Mouse (Mus musculus): ENCODE data around the gene Tmem108. TPM values are rescaled to one million over a fixed set of nuclear protein-coding genes. Genes with fewer than 3 reads are reported as not detected.

Gene Tmem108
- polyA plus RNA-seq, 1 experiment from 2014 or later, result 3.3 TPM

DNA sequence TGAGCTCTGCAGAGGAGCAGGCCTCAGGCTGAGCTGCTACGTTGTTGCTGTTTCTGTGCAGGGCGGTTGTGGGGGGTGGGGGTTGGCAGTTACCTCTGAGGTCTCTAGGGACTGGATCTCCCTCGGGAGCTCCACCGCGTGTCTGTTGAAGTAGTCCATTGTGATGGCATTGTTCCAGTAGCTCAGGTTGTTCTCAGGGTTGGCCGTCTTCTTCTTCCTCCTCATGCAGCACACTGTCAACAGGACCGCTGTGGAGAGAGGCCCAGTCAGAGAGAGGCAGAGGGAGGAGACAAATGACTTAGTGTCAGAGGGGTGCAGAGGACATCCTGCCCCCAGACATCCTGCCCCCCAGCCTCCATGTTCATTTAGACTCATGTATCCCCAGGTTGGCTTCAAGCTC lies 272.5 kb downstream of the Tmem108 start:
- WGBS, result 57% methylated on average over 7 of the region's 7 CpGs
- no peak overlapping the region for H3K9ac ChIP-seq (ENCODE audit: low read depth, low read length)
- H3K4me2 ChIP-seq (replicated peaks; ENCODE audit: low read depth), result no peak overlapping the region

DNA sequence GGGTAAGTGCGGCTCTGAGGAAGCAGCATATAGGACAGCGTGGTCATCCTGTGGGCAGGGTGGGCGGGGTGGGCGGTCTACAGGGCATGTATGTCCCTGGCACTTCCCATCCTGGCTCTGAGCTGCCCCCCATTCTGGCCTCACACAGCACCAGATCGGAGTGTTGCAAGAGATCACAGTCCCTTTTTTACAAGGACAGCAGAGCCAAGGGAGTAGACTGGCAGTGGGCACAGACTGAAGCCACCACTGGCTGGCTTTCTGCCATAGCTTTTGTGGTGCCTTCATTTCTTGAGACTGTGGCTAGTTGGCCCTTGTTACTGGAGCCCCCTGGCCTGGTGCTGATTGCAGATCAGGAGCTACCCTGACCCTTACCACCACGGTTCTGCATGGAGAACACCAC lies 275.4 kb downstream of the Tmem108 start:
- no peak overlapping the region for H3K4me3 ChIP-seq (ENCODE audit: low read depth, low read length)
- no peak overlapping the region for H3K4me2 ChIP-seq (replicated peaks; ENCODE audit: low read depth)
- no peak overlapping the region for H3K27ac ChIP-seq (ENCODE audit: low read depth, low read length)
- TF ChIP-seq CTCF (IDR thresholded peaks at IDR 0.05; ENCODE audit: low read depth), result no peak
- ATAC-seq, result 0 out of 2 replicates have a peak, but pooled peaks have one; percentile 29
- H3K9ac ChIP-seq (ENCODE audit: low read depth, low read length), result no peak overlapping the region
- H3K27me3 ChIP-seq (replicated peaks; ENCODE audit: control insufficient read depth, insufficient read depth, low read length), result no peaks in the 10 kb centered on the region
- H3K9me3 ChIP-seq (ENCODE audit: control insufficient read depth), result no peaks in the 10 kb centered on the region
- H3K4me1 ChIP-seq (replicated peaks; ENCODE audit: control insufficient read depth, insufficient read depth, low read length), result no peaks in the 10 kb centered on the region
- whole genome bisulfite sequencing, result 74% methylated on average over 6 of the region's 6 CpGs
- no peaks in the 10 kb centered on the region for H3K36me3 ChIP-seq (ENCODE audit: control insufficient read depth, insufficient read depth)

More for the DNA sequence above, 272.5 kb downstream of the Tmem108 start:
- no peak for ATAC-seq
- no peak overlapping the region for H3K4me3 ChIP-seq (ENCODE audit: low read depth, low read length)
- H3K36me3 ChIP-seq (ENCODE audit: control insufficient read depth, insufficient read depth), result no peaks in the 10 kb centered on the region
- H3K27me3 ChIP-seq (replicated peaks; ENCODE audit: control insufficient read depth, insufficient read depth, low read length), result no peaks in the 10 kb centered on the region
- TF ChIP-seq CTCF (IDR thresholded peaks at IDR 0.05; ENCODE audit: low read depth), result no peak
- H3K4me1 ChIP-seq (replicated peaks; ENCODE audit: control insufficient read depth, insufficient read depth, low read length), result no peaks in the 10 kb centered on the region
- H3K9me3 ChIP-seq (ENCODE audit: control insufficient read depth), result no peaks in the 10 kb centered on the region
- H3K27ac ChIP-seq (ENCODE audit: low read depth, low read length), result no peak overlapping the region

DNA sequence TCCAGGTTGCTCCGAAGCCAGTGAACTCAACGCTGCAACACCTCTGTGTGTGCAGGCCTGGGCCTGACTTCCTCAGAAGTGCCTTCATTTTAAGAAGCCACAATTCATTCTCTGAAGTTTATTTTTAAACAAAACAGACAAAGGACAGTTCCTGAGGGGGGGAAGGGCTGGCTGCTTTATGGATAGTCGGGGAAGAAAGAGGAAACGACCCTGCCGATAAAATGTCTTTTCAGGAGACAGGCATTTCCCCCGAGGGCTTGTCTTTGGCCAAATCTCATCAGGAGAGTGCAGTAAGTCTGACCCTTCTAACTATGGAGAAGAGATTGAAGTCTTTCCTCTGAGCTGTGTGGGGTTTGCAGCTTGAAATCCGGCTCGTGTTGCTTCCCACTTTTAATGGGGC lies 276.0 kb downstream of the Tmem108 start:
- Histone ChIP-seq H3K4me2 (replicated peaks; ENCODE audit: low read depth) (no peak overlapping the region), H3K27ac (ENCODE audit: low read depth, low read length) (no peak overlapping the region)
- 34% methylated on average over 8 of the region's 8 CpGs for WGBS

DNA sequence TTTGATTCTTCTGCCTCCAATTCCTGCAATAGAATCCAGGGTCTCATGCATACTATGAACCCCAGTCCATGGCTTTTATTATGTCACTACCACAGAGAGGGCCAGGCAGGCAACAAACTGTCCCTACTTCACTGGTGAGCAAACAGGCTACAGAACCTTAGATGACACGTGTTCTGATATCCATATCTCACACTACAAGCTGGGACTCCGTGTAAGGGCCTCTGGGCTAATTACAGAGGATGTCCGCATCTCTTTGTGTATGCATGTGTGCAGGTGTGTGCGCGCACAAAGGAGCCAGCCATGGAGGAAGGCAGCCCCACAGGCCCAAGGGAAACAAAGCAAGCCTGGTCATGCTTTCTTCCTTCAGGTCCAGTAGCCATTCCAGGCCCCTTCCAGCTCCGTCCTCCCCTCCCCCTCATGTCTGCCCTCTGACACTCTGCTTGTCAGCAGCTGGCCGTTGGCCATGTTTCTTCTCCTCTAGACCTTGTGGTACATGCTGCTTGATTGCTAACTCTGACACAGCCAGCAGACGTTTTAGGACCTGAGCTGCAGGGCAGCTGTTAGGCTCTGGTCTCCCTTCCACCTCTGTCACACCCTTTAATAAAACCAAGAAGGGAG lies 280.9 kb downstream of the Tmem108 start:
- WGBS, result 51% methylated on average over 8 of the region's 8 CpGs

More for the DNA sequence above, 276.0 kb downstream of the Tmem108 start:
- no peak for TF ChIP-seq CTCF (IDR thresholded peaks at IDR 0.05; ENCODE audit: low read depth)
- no peak for ATAC-seq
- no peaks in the 10 kb centered on the region for H3K9me3 ChIP-seq (ENCODE audit: control insufficient read depth)
- no peaks in the 10 kb centered on the region for H3K36me3 ChIP-seq (ENCODE audit: control insufficient read depth, insufficient read depth)
- no peaks in the 10 kb centered on the region for H3K4me1 ChIP-seq (replicated peaks; ENCODE audit: control insufficient read depth, insufficient read depth, low read length)
- no peak overlapping the region for H3K4me3 ChIP-seq (ENCODE audit: low read depth, low read length)
- H3K9ac ChIP-seq (ENCODE audit: low read depth, low read length), result no peak overlapping the region
- H3K27me3 ChIP-seq (replicated peaks; ENCODE audit: control insufficient read depth, insufficient read depth, low read length), result no peaks in the 10 kb centered on the region

DNA sequence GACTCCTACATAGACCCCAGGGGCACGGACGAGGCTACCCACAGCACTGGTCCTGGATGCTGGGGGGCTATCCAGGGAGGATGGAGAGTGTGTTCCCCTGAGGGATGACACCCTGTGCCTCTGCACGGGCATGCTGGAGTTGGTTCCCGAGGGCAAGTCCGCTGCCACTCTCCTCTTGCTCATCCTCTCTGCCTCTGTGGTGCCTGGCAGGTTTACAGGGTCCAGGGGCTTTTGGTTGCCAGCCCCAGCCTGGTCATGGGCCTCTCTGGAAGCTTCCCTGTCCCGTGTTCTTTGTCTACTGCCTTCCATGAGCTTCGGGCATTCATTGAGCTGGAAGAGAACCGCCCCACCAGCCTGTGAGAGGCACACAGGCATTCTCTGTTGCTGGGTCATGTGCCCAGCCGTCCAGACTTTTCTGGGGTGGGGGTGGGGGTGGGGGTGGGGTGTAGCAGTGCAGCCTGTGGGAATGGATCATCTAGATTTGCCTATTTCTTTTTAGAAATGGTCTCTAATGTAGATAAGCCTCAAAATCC lies 281.5 kb downstream of the Tmem108 start, which contains the start of gene Bfsp2:
Bfsp2 (minus strand) TSS at position 377 of the 533 bp plus-strand sequence.
- Histone ChIP-seq H3K4me1 (replicated peaks; ENCODE audit: control insufficient read depth, insufficient read depth, low read length) (no peaks in the 10 kb centered on the region), H3K4me3 (ENCODE audit: low read depth, low read length) (no peak within 1 kb of the TSS), H3K27me3 (replicated peaks; ENCODE audit: control insufficient read depth, insufficient read depth, low read length) (no peaks in the 10 kb centered on the region), H3K9ac (ENCODE audit: low read depth, low read length) (no peak within 1 kb of the TSS), H3K27ac (ENCODE audit: low read depth, low read length) (no peak within 1 kb of the TSS), H3K9me3 (ENCODE audit: control insufficient read depth) (no peaks in the 10 kb centered on the region), H3K36me3 (ENCODE audit: control insufficient read depth, insufficient read depth) (no peaks in the 10 kb centered on the region), H3K4me2 (replicated peaks; ENCODE audit: low read depth) (no peak within 1 kb of the TSS)
- WGBS, result 80% methylated on average over 9 of the region's 9 CpGs
- no peak for TF ChIP-seq CTCF (IDR thresholded peaks at IDR 0.05; ENCODE audit: low read depth)
- ATAC-seq, result no peak

More for the DNA sequence above, 280.9 kb downstream of the Tmem108 start:
- no peak overlapping the region for H3K9ac ChIP-seq (ENCODE audit: low read depth, low read length)
- peak; percentile 45; the same call in 1 of the 2 replicates for ATAC-seq
- H3K4me2 ChIP-seq (replicated peaks; ENCODE audit: low read depth), result no peak overlapping the region
- no peaks in the 10 kb centered on the region for H3K36me3 ChIP-seq (ENCODE audit: control insufficient read depth, insufficient read depth)
- no peak overlapping the region for H3K27ac ChIP-seq (ENCODE audit: low read depth, low read length)
- no peaks in the 10 kb centered on the region for H3K27me3 ChIP-seq (replicated peaks; ENCODE audit: control insufficient read depth, insufficient read depth, low read length)
- H3K9me3 ChIP-seq (ENCODE audit: control insufficient read depth), result no peaks in the 10 kb centered on the region
- TF ChIP-seq CTCF (IDR thresholded peaks at IDR 0.05; ENCODE audit: low read depth), result no peak
- no peaks in the 10 kb centered on the region for H3K4me1 ChIP-seq (replicated peaks; ENCODE audit: control insufficient read depth, insufficient read depth, low read length)
- H3K4me3 ChIP-seq (ENCODE audit: low read depth, low read length), result no peak overlapping the region

DNA sequence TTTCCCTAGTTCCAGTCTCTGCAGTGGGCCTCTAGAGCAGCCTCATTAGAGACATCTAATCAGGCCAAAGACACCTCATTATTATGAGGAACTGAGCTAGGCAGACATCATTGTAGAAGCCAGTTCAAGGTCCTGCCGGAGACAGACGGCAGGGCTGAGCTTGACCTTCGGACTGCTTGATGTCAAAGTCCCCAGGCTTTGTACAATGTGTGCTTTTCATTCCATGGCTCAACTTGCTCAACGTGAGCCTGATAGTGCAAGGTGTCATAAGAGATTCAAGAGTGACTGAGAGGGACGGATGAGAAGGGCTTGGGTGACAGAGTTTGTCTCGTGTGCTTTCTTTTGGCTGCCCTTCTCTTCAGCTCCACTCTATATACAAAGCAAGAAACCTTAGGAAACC lies 286.2 kb downstream of the Tmem108 start:
- no peaks in the 10 kb centered on the region for H3K4me1 ChIP-seq (replicated peaks; ENCODE audit: control insufficient read depth, insufficient read depth, low read length)
- no peak for TF ChIP-seq CTCF (IDR thresholded peaks at IDR 0.05; ENCODE audit: low read depth)
- H3K4me2 ChIP-seq (replicated peaks; ENCODE audit: low read depth), result no peak overlapping the region
- no peak overlapping the region for H3K4me3 ChIP-seq (ENCODE audit: low read depth, low read length)
- H3K36me3 ChIP-seq (ENCODE audit: control insufficient read depth, insufficient read depth), result no peaks in the 10 kb centered on the region
- H3K27ac ChIP-seq (ENCODE audit: low read depth, low read length), result no peak overlapping the region; the same call in 1 of the 2 replicates
- no peaks in the 10 kb centered on the region for H3K27me3 ChIP-seq (replicated peaks; ENCODE audit: control insufficient read depth, insufficient read depth, low read length)
- WGBS, result 38% methylated on average over 6 of the region's 6 CpGs
- H3K9me3 ChIP-seq (ENCODE audit: control insufficient read depth), result no peaks in the 10 kb centered on the region
- no peak overlapping the region for H3K9ac ChIP-seq (ENCODE audit: low read depth, low read length)
- peak; percentile 93 for ATAC-seq
